Mouse (Mus musculus) limb, embryonic 15.5 days (tissue): ENCODE results near the gene Tab3. TPM values are rescaled to one million over a fixed set of nuclear protein-coding genes. Genes with fewer than 3 reads are reported as not detected.

Experiments used
- ATAC-seq: fragments of 200-750 bp; cut with Nextera tagmentation; 2 replicates; pipeline ENCODE4 v1.8.0; 2017; ENCODE audit warnings: low read depth, moderate TSS enrichment; ENCODE audit not compliant: insufficient number of reproducible peaks, low FRiP score, low TSS enrichment
- H3K27ac ChIP-seq: fragments of 300-500 bp; sonication (generic); 2 replicates; pipeline ENCODE4 v1.5.1; 2015; ENCODE audit warnings: moderate library complexity, mild to moderate bottlenecking, inconsistent platforms
- H3K27me3 ChIP-seq: fragments of 300-500 bp; sonication (generic); 2 replicates; pipeline ENCODE4 v1.6.1; 2015; ENCODE audit warnings: inconsistent platforms
- H3K36me3 ChIP-seq: fragments of 300-500 bp; sonication (generic); 2 replicates; pipeline ENCODE4 v1.6.1; 2015; ENCODE audit warnings: inconsistent platforms
- H3K4me1 ChIP-seq: fragments of 300-500 bp; sonication (generic); 2 replicates; pipeline ENCODE4 v1.6.1; 2015; ENCODE audit warnings: inconsistent platforms
- H3K4me2 ChIP-seq: fragments of 300-500 bp; sonication (generic); 2 replicates; pipeline ENCODE4 v1.6.1; 2015; ENCODE audit warnings: mild to moderate bottlenecking, inconsistent platforms
- H3K4me3 ChIP-seq: fragments of 300-500 bp; sonication (generic); 2 replicates; pipeline ENCODE4 v1.5.1; 2015; ENCODE audit warnings: mild to moderate bottlenecking, inconsistent platforms
- H3K9ac ChIP-seq: fragments of 300-500 bp; sonication (generic); 2 replicates; pipeline ENCODE4 v1.6.1; 2015; ENCODE audit warnings: inconsistent platforms
- H3K9me3 ChIP-seq: fragments of 300-500 bp; sonication (generic); 2 replicates; pipeline ENCODE4 v1.6.1; 2016; ENCODE audit warnings: inconsistent platforms
- WGBS: fragments of 180-500 bp; shearing (Covaris S2); methylation state at CpG from one replicate; pipeline ENCODE4 v1.1.7; 2015; 5-methylcytosine and 5-hydroxymethylcytosine counted together
- microRNA-seq: library from miRNA; unstranded; fragments of <30 nt; microRNA quantifications from one replicate; pipeline ENCODE4, GENCODE M21; 2016
- polyA plus RNA-seq: library from polyadenylated mRNA; unstranded; fragments of >200 nt; fragmentation: Nextera tagmentation; extraction: Ambion mirVana; gene quantifications from 2 replicates; pipeline ENCODE4 v1.2.1, GENCODE M21; 2015

Tab3 gene
- polyA plus RNA-seq, 1 experiment from 2014 or later: 3.9 TPM

- Histone ChIP-seq H3K4me3 (no peak overlapping the region), H3K9ac (no peak overlapping the region), H3K9me3 (no peaks in the 10 kb centered on the region), H3K36me3 (no peaks in the 10 kb centered on the region), H3K4me1 (no peaks in the 10 kb centered on the region), H3K27me3 (no peaks in the 10 kb centered on the region), H3K27ac (no peak overlapping the region), H3K4me2 (no peak overlapping the region)
- no peak for ATAC-seq
- 18% methylated on average over 7 of the region's 7 CpGs for WGBS
These were observed 103.0 kb downstream of the Tab3 start for GRCm38 (mm10) chrX:85676808-85677207.

GRCm38 (mm10) chrX:85682125-85682524 is 108.3 kb downstream of the Tab3 start:
- H3K4me2 ChIP-seq: no peak overlapping the region
- no peaks in the 10 kb centered on the region for H3K9me3 ChIP-seq
- H3K4me3 ChIP-seq: no peak overlapping the region
- no peaks in the 10 kb centered on the region for H3K27me3 ChIP-seq
- no peak overlapping the region for H3K9ac ChIP-seq
- H3K36me3 ChIP-seq: no peaks in the 10 kb centered on the region
- H3K27ac ChIP-seq: no peak overlapping the region
- no peak for ATAC-seq
- no peaks in the 10 kb centered on the region for H3K4me1 ChIP-seq
- WGBS: 55% methylated on average over 1 of the region's 1 CpGs

- Histone ChIP-seq H3K9ac (no peak overlapping the region), H3K4me2 (no peak overlapping the region), H3K27me3 (no peaks in the 10 kb centered on the region), H3K27ac (no peak overlapping the region), H3K9me3 (no peaks in the 10 kb centered on the region), H3K4me1 (no peaks in the 10 kb centered on the region), H3K36me3 (no peaks in the 10 kb centered on the region), H3K4me3 (no peak overlapping the region)
- ATAC-seq: no peak
- whole genome bisulfite sequencing: 70% methylated on average over 2 of the region's 2 CpGs
These were observed 109.9 kb downstream of the Tab3 start for GRCm38 (mm10) chrX:85683723-85684122.

Small RNAs within 50 kb of the gene (microRNA-seq; reads per million reads assigned to microRNA genes)
- gene Gm44378: not detected

Other genes with a start within 250 kb of the Tab3 start
- 5.6 and 6.1 TPM in 2 replicates for gene Gk, start 202.8 kb downstream of the Tab3 start, polyA plus RNA-seq